Mouse (Mus musculus): ENCODE measurements around the gene Gja3. TPM values are rescaled to one million over a fixed set of nuclear protein-coding genes. Genes with fewer than 3 reads are reported as not detected.

Gene Gja3
- total RNA-seq (2021) (10 to 100 TPM; 18.0 to 22.4 TPM), polyA plus RNA-seq (2012; rRNA removed) (25.0 and 27.6 TPM in 2 replicates)
- long read RNA-seq, transcript Gja3-202 (2 exons, 284 nt): major isoform, 30 of 36 reads
- long read RNA-seq, partial matches to known transcripts: 0 of 36 reads
- long read RNA-seq, other reads (novel, unspliced or antisense): 6 of 36 reads

DNA sequence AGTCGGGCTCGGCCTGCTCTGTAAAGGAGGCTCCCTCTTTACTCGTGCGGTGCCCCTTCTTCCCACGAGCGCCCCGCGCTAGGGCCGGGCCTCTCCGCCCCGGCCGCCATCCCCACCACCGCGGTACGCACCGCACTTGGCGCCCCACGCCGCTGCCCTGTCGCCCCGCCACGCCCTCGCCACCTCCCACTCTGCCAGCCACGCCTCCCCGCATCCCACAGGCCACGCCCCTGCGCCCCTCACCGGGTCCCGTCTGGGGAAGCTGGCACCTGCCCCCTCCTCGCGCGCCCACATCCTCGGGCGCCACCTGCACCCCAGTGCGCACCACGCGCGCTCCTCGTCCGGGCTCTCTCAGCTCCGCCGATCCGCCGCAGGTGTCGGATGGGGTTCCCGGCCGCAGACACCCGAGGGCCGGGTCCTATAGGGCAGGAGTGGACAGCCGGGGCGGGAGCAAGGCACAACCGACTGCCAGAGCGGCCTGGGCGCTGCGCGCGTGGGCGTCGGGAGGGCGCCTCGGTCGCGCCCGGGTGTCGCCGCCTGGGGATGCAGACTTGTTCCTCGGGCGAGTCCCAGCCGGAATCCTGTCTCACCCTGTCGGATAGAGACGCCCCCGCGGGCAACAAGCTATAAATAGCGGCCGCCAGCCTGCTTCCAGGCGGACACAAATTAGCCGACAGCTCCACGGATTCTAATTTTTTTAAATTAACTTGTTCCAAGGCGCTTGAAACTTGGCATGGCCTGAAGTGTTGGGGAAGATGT is at the start of gene Gja3:
TSS of gene Gja3 (minus strand) at position 538 of the 759 bp plus-strand sequence.
- Histone ChIP-seq H3K79me2 (replicated peaks; ENCODE audit: control insufficient read depth, insufficient read depth, low read length) (no peaks in the 10 kb centered on the region), H3K9ac (ENCODE audit: low read depth, low read length) (peak within 1 kb of the TSS; percentile 57), H3K36me3 (ENCODE audit: control insufficient read depth, insufficient read depth, low read length) (no peaks in the 10 kb centered on the region), H3K4me3 (peak within 1 kb of the TSS; percentile 51), H3K27me3 (ENCODE audit: control insufficient read depth, insufficient read depth, low read length) (0 out of 2 replicates have a peak, but pooled peaks cover 1% of the 10 kb centered on the region), H3K4me1 (ENCODE audit: control insufficient read depth, insufficient read depth, low read length) (no peaks in the 10 kb centered on the region), H3K27ac (no peak within 1 kb of the TSS; the same call in 1 of the 2 replicates)
- intact Hi-C loops (cut with DNase I): loop anchor here (1.0 to 2.0 kb wide), 2 partner anchors 29 to 93 kb away; no protein-coding TSS in a partner anchor
- DNase-seq: peak; percentile 50 to 63
- TF ChIP-seq CTCF (IDR thresholded peaks at IDR 0.05): no peak
- no peak for TF ChIP-seq EP300 (IDR thresholded peaks at IDR 0.05; ENCODE audit: insufficient read depth, low read depth, low read length)
- TF ChIP-seq POLR2A (IDR thresholded peaks at IDR 0.05; ENCODE audit: insufficient read depth, low read depth, low read length): no peak
- WGBS: under 1% methylated on average over 79 of the region's 79 CpGs

DNA sequence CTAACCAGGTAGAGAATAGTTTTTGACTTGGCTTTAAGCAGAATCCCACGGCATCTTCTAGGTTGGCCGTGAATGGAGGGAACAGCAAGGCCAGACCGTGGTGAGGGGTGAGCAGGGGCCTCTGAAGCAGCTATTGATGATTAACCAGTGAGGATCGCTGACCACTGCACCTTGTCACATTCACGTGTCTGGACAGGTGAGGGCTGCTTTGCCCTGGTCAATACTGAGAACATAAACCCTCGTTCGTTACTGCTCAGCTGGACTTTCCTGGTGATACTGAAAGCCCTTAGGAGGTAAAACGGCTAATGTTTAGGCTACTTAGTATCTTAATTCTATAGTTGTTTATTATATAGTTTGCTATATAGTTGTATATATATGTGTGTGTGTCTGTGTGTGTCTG is 49.2 kb upstream of the Gja3 start:
- no peak for DNase-seq
- TF ChIP-seq POLR2A (IDR thresholded peaks at IDR 0.05; ENCODE audit: insufficient read depth, low read depth, low read length): no peak
- TF ChIP-seq CTCF (IDR thresholded peaks at IDR 0.05): no peak
- H3K4me3 ChIP-seq: no peak overlapping the region
- WGBS: 82% methylated on average over 8 of the region's 8 CpGs
- no peaks in the 10 kb centered on the region for H3K36me3 ChIP-seq (ENCODE audit: control insufficient read depth, insufficient read depth, low read length)
- H3K9ac ChIP-seq (ENCODE audit: low read depth, low read length): no peak overlapping the region
- H3K79me2 ChIP-seq (replicated peaks; ENCODE audit: control insufficient read depth, insufficient read depth, low read length): no peaks in the 10 kb centered on the region
- intact Hi-C loops (cut with DNase I): loop anchor here (5.0 kb wide), 1 partner anchor 240 kb away; no protein-coding TSS in a partner anchor
- no peaks in the 10 kb centered on the region for H3K4me1 ChIP-seq (ENCODE audit: control insufficient read depth, insufficient read depth, low read length)
- H3K27ac ChIP-seq: no peak overlapping the region
- peaks cover 15% of the 10 kb centered on the region for H3K27me3 ChIP-seq (ENCODE audit: control insufficient read depth, insufficient read depth, low read length)

- no peak for DNase-seq
- TF ChIP-seq CTCF (IDR thresholded peaks at IDR 0.05) (no peak), EP300 (IDR thresholded peaks at IDR 0.05; ENCODE audit: insufficient read depth, low read depth, low read length) (no peak), POLR2A (IDR thresholded peaks at IDR 0.05; ENCODE audit: insufficient read depth, low read depth, low read length) (no peak)
- intact Hi-C loops (cut with DNase I): loop anchor here (5.0 kb wide), 1 partner anchor 242 kb away; no protein-coding TSS in a partner anchor
- H3K36me3 ChIP-seq (ENCODE audit: control insufficient read depth, insufficient read depth, low read length): no peaks in the 10 kb centered on the region
- no peaks in the 10 kb centered on the region for H3K79me2 ChIP-seq (replicated peaks; ENCODE audit: control insufficient read depth, insufficient read depth, low read length)
- no peak overlapping the region for H3K4me3 ChIP-seq
- 53% methylated on average over 11 of the region's 11 CpGs for WGBS
- no peak overlapping the region for H3K27ac ChIP-seq
- H3K27me3 ChIP-seq (ENCODE audit: control insufficient read depth, insufficient read depth, low read length): peaks cover 13% of the 10 kb centered on the region
- no peak overlapping the region for H3K9ac ChIP-seq (ENCODE audit: low read depth, low read length)
- H3K4me1 ChIP-seq (ENCODE audit: control insufficient read depth, insufficient read depth, low read length): no peaks in the 10 kb centered on the region
These were observed 47.8 kb upstream of the Gja3 start for GRCm38 (mm10) chr14:57105721-57106120.

DNA sequence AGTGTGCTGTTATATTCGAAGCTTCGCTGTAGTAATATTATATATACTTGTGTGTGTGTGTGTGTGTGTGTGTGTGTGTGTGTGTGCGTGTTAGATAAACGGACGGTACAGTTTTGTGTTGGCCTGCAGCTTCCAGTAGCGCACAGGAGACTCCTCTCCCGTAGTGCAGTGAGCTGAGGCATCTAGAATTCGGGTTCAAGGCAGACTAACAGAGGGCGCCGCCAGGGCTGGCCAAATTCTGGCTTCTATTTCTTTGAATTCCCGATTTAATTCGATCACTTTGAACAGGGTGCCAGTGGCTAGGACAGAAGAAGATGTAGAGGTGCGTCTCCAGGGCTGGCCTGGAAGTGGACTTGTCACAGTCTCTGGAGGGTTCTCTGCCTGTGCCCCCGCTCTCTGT is 47.2 kb upstream of the Gja3 start:
- no peak overlapping the region for H3K27ac ChIP-seq
- no peaks in the 10 kb centered on the region for H3K79me2 ChIP-seq (replicated peaks; ENCODE audit: control insufficient read depth, insufficient read depth, low read length)
- H3K27me3 ChIP-seq (ENCODE audit: control insufficient read depth, insufficient read depth, low read length): peaks cover 13% of the 10 kb centered on the region
- TF ChIP-seq POLR2A (IDR thresholded peaks at IDR 0.05; ENCODE audit: insufficient read depth, low read depth, low read length) (no peak), CTCF (IDR thresholded peaks at IDR 0.05) (no peak), EP300 (IDR thresholded peaks at IDR 0.05; ENCODE audit: insufficient read depth, low read depth, low read length) (no peak)
- 22% methylated on average over 14 of the region's 14 CpGs for WGBS
- H3K4me1 ChIP-seq (ENCODE audit: control insufficient read depth, insufficient read depth, low read length): no peaks in the 10 kb centered on the region
- H3K36me3 ChIP-seq (ENCODE audit: control insufficient read depth, insufficient read depth, low read length): no peaks in the 10 kb centered on the region
- H3K9ac ChIP-seq (ENCODE audit: low read depth, low read length): no peak overlapping the region
- H3K4me3 ChIP-seq: no peak overlapping the region
- intact Hi-C loops (cut with DNase I): loop anchor here (5.0 kb wide), 1 partner anchor 242 kb away; no protein-coding TSS in a partner anchor
- DNase-seq: no peak

DNA sequence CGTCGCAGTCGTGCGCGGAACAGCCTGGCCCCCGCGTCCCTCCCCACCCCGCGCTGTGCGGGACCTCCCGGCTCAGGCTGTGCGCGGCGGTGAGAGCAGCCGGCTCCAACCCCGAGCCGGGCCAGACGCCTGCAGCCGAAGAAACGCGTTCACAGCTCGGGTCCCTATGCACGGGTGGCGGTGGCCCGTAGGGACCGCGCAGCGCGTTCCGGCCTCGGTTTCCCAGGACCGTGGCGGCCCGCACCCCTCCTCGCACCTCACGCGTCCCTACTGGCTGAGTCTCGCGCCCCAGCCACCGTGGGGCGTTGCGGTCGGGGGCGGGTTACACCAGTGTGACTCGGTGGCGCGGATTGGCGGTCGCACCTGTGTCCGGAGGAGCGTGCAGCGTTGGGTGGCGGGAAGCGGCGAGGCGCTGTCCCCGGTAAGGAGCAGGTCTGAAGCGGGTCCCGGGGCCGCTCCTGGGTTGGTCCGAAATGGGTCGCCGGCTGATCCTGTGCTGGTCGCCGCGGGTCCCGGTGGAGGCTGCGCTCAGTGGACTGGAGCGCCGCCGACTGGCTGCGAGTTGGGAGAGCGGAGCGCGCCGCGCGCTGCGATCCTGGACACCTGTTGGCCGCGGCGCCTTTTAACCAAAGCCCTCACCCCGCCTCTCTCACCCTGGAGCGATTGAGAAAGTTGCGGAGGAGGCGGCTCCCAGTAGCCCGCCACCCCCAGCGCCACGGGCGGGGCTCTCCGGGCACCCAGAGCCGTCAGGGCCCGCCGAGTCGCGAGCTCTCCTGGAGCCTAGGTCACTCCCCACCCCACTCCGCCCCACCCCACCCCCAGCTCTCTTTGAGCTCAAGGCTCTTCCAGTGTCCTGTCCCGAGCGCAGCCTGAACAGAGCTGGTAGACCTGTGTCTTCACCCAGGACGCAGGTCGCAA is 46.5 kb upstream of the Gja3 start, which contains the start of gene Gjb2:
TSS of gene Gjb2 (minus strand) at position 597 of the 918 bp plus-strand sequence.
- under 1% methylated on average over 93 of the region's 101 CpGs for WGBS
- TF ChIP-seq POLR2A (IDR thresholded peaks at IDR 0.05; ENCODE audit: insufficient read depth, low read depth, low read length) (no peak), CTCF (IDR thresholded peaks at IDR 0.05) (peak; percentile 12; the same call in 1 of the 2 replicates), EP300 (IDR thresholded peaks at IDR 0.05; ENCODE audit: insufficient read depth, low read depth, low read length) (no peak)
- Histone ChIP-seq H3K36me3 (ENCODE audit: control insufficient read depth, insufficient read depth, low read length) (no peaks in the 10 kb centered on the region), H3K9ac (ENCODE audit: low read depth, low read length) (peak within 1 kb of the TSS; percentile 62), H3K27me3 (ENCODE audit: control insufficient read depth, insufficient read depth, low read length) (peaks cover 13% of the 10 kb centered on the region), H3K4me1 (ENCODE audit: control insufficient read depth, insufficient read depth, low read length) (no peaks in the 10 kb centered on the region), H3K4me3 (peak within 1 kb of the TSS; percentile 50), H3K27ac (no peak within 1 kb of the TSS), H3K79me2 (replicated peaks; ENCODE audit: control insufficient read depth, insufficient read depth, low read length) (no peaks in the 10 kb centered on the region)
- intact Hi-C loops (cut with DNase I): loop anchor here (5.0 kb wide), 1 partner anchor 243 kb away; no protein-coding TSS in a partner anchor
- peak; percentile 21 to 29 for DNase-seq

All from heart, adult 2 months (tissue).